Mouse (Mus musculus): ENCODE measurements at regions not wholly inside any gene's neighbourhood (a gene's known extent, or its start where the extent isn't known, plus 50 kb on each side); places are given as distances from the start of the nearest gene placed in this dataset.

GRCm38 (mm10) chr4:45606578-45606977 lies 74.3 kb upstream of the Shb start:
- no peak overlapping the region for H3K4me3 ChIP-seq (ENCODE audit: low read length)
- H3K27me3 ChIP-seq (ENCODE audit: control insufficient read depth, insufficient read depth, low read depth, low read length) = no peaks in the 10 kb centered on the region
- 38% methylated on average over 7 of the region's 7 CpGs for whole genome bisulfite sequencing
- H3K9me3 ChIP-seq (ENCODE audit: control insufficient read depth, low read length) = no peaks in the 10 kb centered on the region
- H3K4me1 ChIP-seq (replicated peaks; ENCODE audit: control insufficient read depth, insufficient read depth, low read length) = no peaks in the 10 kb centered on the region; the same call in 1 of the 2 replicates
- H3K27ac ChIP-seq (ENCODE audit: low read length) = no peak overlapping the region
- no peak overlapping the region for H3K9ac ChIP-seq (ENCODE audit: low read length)
- ATAC-seq (ENCODE audit: low read depth) = no peak
- no peaks in the 10 kb centered on the region for H3K36me3 ChIP-seq (ENCODE audit: control insufficient read depth, insufficient read depth, low read length)
- H3K4me2 ChIP-seq (ENCODE audit: low read depth, low read length) = no peak overlapping the region

- no peak overlapping the region for H3K27ac ChIP-seq (ENCODE audit: low read length)
- H3K9ac ChIP-seq (ENCODE audit: low read length) = no peak overlapping the region
- no peak overlapping the region for H3K4me2 ChIP-seq (ENCODE audit: low read depth, low read length)
- no peaks in the 10 kb centered on the region; the same call in 1 of the 2 replicates for H3K4me1 ChIP-seq (replicated peaks; ENCODE audit: control insufficient read depth, insufficient read depth, low read length)
- no peak for ATAC-seq (ENCODE audit: low read depth)
- H3K4me3 ChIP-seq (ENCODE audit: low read length) = no peak overlapping the region
- H3K9me3 ChIP-seq (ENCODE audit: control insufficient read depth, low read length) = no peaks in the 10 kb centered on the region
- no peaks in the 10 kb centered on the region for H3K27me3 ChIP-seq (ENCODE audit: control insufficient read depth, insufficient read depth, low read depth, low read length)
- no peaks in the 10 kb centered on the region for H3K36me3 ChIP-seq (ENCODE audit: control insufficient read depth, insufficient read depth, low read length)
- 83% methylated on average over 4 of the region's 4 CpGs for WGBS
Measured at GRCm38 (mm10) chr4:45605681-45606080, 73.4 kb upstream of the Shb start.

- H3K9ac ChIP-seq (ENCODE audit: low read length) = no peak overlapping the region
- 83% methylated on average over 5 of the region's 5 CpGs for WGBS
- H3K27ac ChIP-seq (ENCODE audit: low read length) = no peak overlapping the region
- no peaks in the 10 kb centered on the region for H3K27me3 ChIP-seq (ENCODE audit: control insufficient read depth, insufficient read depth, low read depth, low read length)
- no peak overlapping the region for H3K4me3 ChIP-seq (ENCODE audit: low read length)
- no peaks in the 10 kb centered on the region; the same call in 1 of the 2 replicates for H3K4me1 ChIP-seq (replicated peaks; ENCODE audit: control insufficient read depth, insufficient read depth, low read length)
- H3K9me3 ChIP-seq (ENCODE audit: control insufficient read depth, low read length) = no peaks in the 10 kb centered on the region
- no peak overlapping the region for H3K4me2 ChIP-seq (ENCODE audit: low read depth, low read length)
- ATAC-seq (ENCODE audit: low read depth) = no peak
- no peaks in the 10 kb centered on the region for H3K36me3 ChIP-seq (ENCODE audit: control insufficient read depth, insufficient read depth, low read length)
Measured at GRCm38 (mm10) chr4:45604271-45604800, 72.1 kb upstream of the Shb start.

GRCm38 (mm10) chr4:45600520-45600919 lies 68.2 kb upstream of the Shb start:
- ATAC-seq (ENCODE audit: low read depth) = no peak
- Histone ChIP-seq H3K36me3 (ENCODE audit: control insufficient read depth, insufficient read depth, low read length) (no peaks in the 10 kb centered on the region), H3K4me2 (ENCODE audit: low read depth, low read length) (no peak overlapping the region), H3K4me3 (ENCODE audit: low read length) (no peak overlapping the region), H3K9ac (ENCODE audit: low read length) (no peak overlapping the region), H3K4me1 (replicated peaks; ENCODE audit: control insufficient read depth, insufficient read depth, low read length) (no peaks in the 10 kb centered on the region), H3K27me3 (ENCODE audit: control insufficient read depth, insufficient read depth, low read depth, low read length) (no peaks in the 10 kb centered on the region), H3K27ac (ENCODE audit: low read length) (no peak overlapping the region), H3K9me3 (ENCODE audit: control insufficient read depth, low read length) (no peaks in the 10 kb centered on the region)
- WGBS = 66% methylated on average over 9 of the region's 9 CpGs

GRCm38 (mm10) chr4:45593435-45593991 lies 61.2 kb upstream of the Shb start:
- Histone ChIP-seq H3K27ac (ENCODE audit: low read length) (no peak overlapping the region), H3K4me2 (ENCODE audit: low read depth, low read length) (no peak overlapping the region), H3K36me3 (ENCODE audit: control insufficient read depth, insufficient read depth, low read length) (no peaks in the 10 kb centered on the region), H3K9me3 (ENCODE audit: control insufficient read depth, low read length) (no peaks in the 10 kb centered on the region), H3K4me3 (ENCODE audit: low read length) (no peak overlapping the region), H3K4me1 (replicated peaks; ENCODE audit: control insufficient read depth, insufficient read depth, low read length) (peaks cover 11% of the 10 kb centered on the region), H3K27me3 (ENCODE audit: control insufficient read depth, insufficient read depth, low read depth, low read length) (peaks cover 6% of the 10 kb centered on the region), H3K9ac (ENCODE audit: low read length) (no peak overlapping the region)
- 70% methylated on average over 3 of the region's 3 CpGs for WGBS
- no peak for ATAC-seq (ENCODE audit: low read depth)

- ATAC-seq (ENCODE audit: low read depth) = no peak
- no peak overlapping the region for H3K9ac ChIP-seq (ENCODE audit: low read length)
- no peaks in the 10 kb centered on the region for H3K36me3 ChIP-seq (ENCODE audit: control insufficient read depth, insufficient read depth, low read length)
- 0 out of 2 replicates have a peak overlapping the region, but pooled peaks have one; percentile 13 for H3K27ac ChIP-seq (ENCODE audit: low read length)
- WGBS = 63% methylated on average over 2 of the region's 2 CpGs
- H3K27me3 ChIP-seq (ENCODE audit: control insufficient read depth, insufficient read depth, low read depth, low read length) = peaks cover 6% of the 10 kb centered on the region
- no peaks in the 10 kb centered on the region for H3K9me3 ChIP-seq (ENCODE audit: control insufficient read depth, low read length)
- peaks cover 11% of the 10 kb centered on the region for H3K4me1 ChIP-seq (replicated peaks; ENCODE audit: control insufficient read depth, insufficient read depth, low read length)
- H3K4me3 ChIP-seq (ENCODE audit: low read length) = no peak overlapping the region
- H3K4me2 ChIP-seq (ENCODE audit: low read depth, low read length) = no peak overlapping the region
Measured at GRCm38 (mm10) chr4:45592766-45593165, 60.5 kb upstream of the Shb start.

- ATAC-seq (ENCODE audit: low read depth) = peak; percentile 34; the same call in 1 of the 2 replicates
- peaks cover 11% of the 10 kb centered on the region for H3K4me1 ChIP-seq (replicated peaks; ENCODE audit: control insufficient read depth, insufficient read depth, low read length)
Measured at GRCm38 (mm10) chr4:45591405-45592315, 59.4 kb upstream of the Shb start.

GRCm38 (mm10) chr4:45590836-45591235 lies 58.6 kb upstream of the Shb start:
- peaks cover 11% of the 10 kb centered on the region for H3K4me1 ChIP-seq (replicated peaks; ENCODE audit: control insufficient read depth, insufficient read depth, low read length)
- H3K9me3 ChIP-seq (ENCODE audit: control insufficient read depth, low read length) = 0 out of 2 replicates have a peak, but pooled peaks cover 3% of the 10 kb centered on the region
- H3K4me2 ChIP-seq (ENCODE audit: low read depth, low read length) = peak overlapping the region; percentile 63
- no peak for ATAC-seq (ENCODE audit: low read depth)
- 14% methylated on average over 2 of the region's 2 CpGs for WGBS
- peak overlapping the region; percentile 58; the same call in 1 of the 2 replicates for H3K9ac ChIP-seq (ENCODE audit: low read length)
- H3K36me3 ChIP-seq (ENCODE audit: control insufficient read depth, insufficient read depth, low read length) = no peaks in the 10 kb centered on the region
- H3K4me3 ChIP-seq (ENCODE audit: low read length) = no peak overlapping the region
- H3K27ac ChIP-seq (ENCODE audit: low read length) = no peak overlapping the region
- peaks cover 6% of the 10 kb centered on the region for H3K27me3 ChIP-seq (ENCODE audit: control insufficient read depth, insufficient read depth, low read depth, low read length)

More at GRCm38 (mm10) chr4:45591405-45592315, 59.4 kb upstream of the Shb start:
- Histone ChIP-seq H3K4me2 (ENCODE audit: low read depth, low read length) (peak overlapping the region; percentile 63), H3K9me3 (ENCODE audit: control insufficient read depth, low read length) (0 out of 2 replicates have a peak, but pooled peaks cover 3% of the 10 kb centered on the region), H3K27ac (ENCODE audit: low read length) (no peak overlapping the region), H3K4me3 (ENCODE audit: low read length) (peak overlapping the region; percentile 38), H3K27me3 (ENCODE audit: control insufficient read depth, insufficient read depth, low read depth, low read length) (peaks cover 6% of the 10 kb centered on the region), H3K9ac (ENCODE audit: low read length) (peak overlapping the region; percentile 58), H3K36me3 (ENCODE audit: control insufficient read depth, insufficient read depth, low read length) (no peaks in the 10 kb centered on the region)
- 13% methylated on average over 23 of the region's 23 CpGs for WGBS

GRCm38 (mm10) chr4:45588322-45588721 lies 56.1 kb upstream of the Shb start:
- H3K27me3 ChIP-seq (ENCODE audit: control insufficient read depth, insufficient read depth, low read depth, low read length) = peaks cover 6% of the 10 kb centered on the region
- ATAC-seq (ENCODE audit: low read depth) = no peak
- no peaks in the 10 kb centered on the region for H3K36me3 ChIP-seq (ENCODE audit: control insufficient read depth, insufficient read depth, low read length)
- peaks cover 13% of the 10 kb centered on the region for H3K4me1 ChIP-seq (replicated peaks; ENCODE audit: control insufficient read depth, insufficient read depth, low read length)
- no peak overlapping the region for H3K9ac ChIP-seq (ENCODE audit: low read length)
- no peak overlapping the region for H3K4me2 ChIP-seq (ENCODE audit: low read depth, low read length)
- WGBS = 28% methylated on average over 3 of the region's 3 CpGs
- H3K4me3 ChIP-seq (ENCODE audit: low read length) = no peak overlapping the region
- no peak overlapping the region for H3K27ac ChIP-seq (ENCODE audit: low read length)
- H3K9me3 ChIP-seq (ENCODE audit: control insufficient read depth, low read length) = 0 out of 2 replicates have a peak, but pooled peaks cover 3% of the 10 kb centered on the region

Measured in lung, embryonic 16.5 days (tissue).